Mouse (Mus musculus): ENCODE measurements around the gene Cpa4. TPM values are rescaled to one million over a fixed set of nuclear protein-coding genes. Genes with fewer than 3 reads are reported as not detected.

Cpa4 gene
- total and polyA plus RNA-seq, 3 experiments: not detected

DNA sequence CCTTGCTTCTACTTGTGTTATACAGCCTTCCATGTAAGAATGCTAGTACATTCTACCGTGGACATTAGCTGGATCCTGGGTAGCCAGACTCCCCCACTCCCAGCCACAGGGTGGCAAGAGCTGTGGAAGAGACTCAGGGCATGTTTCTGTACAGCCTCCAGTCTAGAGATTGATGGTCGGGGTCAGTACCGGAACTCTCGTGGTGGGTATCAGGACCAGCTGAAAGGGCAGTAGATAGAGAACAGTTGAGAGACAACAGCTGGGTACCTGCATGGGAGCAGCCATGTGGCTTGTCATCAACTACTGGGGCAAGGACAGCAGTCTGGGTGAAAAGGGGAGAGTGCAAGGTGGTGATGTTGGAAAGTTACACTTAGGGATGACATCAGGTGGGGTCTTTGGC is 36.9 kb downstream of the Cpa4 start:
- Histone ChIP-seq H3K36me3 (replicated peaks in 1 of 2; ENCODE audit: control insufficient read depth in 1 of 2, insufficient read depth in 1 of 2, low read length in 1 of 2) (no peaks in the 10 kb centered on the region), H3K9ac (ENCODE audit: insufficient read depth, low read depth) (no peak overlapping the region), H3K79me2 (replicated peaks; ENCODE audit: control insufficient read depth, extremely low read depth, insufficient read depth, poor library complexity, severe bottlenecking) (no peaks in the 10 kb centered on the region), H3K4me1 (ENCODE audit: control insufficient read depth in 1 of 2, insufficient read depth in 2 of 2) (no peaks in the 10 kb centered on the region), H3K9me3 (replicated peaks; ENCODE audit: low read length) (no peaks in the 10 kb centered on the region), H3K4me2 (ENCODE audit: insufficient read depth, low read depth, poor library complexity, severe bottlenecking) (no peak overlapping the region), H3K4me3 (replicated peaks in 1 of 3; ENCODE audit: low read depth in 2 of 3, low read length in 2 of 3, poor library complexity in 1 of 3) (no peak overlapping the region), H3K27ac (ENCODE audit: insufficient read depth, low read depth) (no peak overlapping the region), H3K27me3 (replicated peaks) (no peaks in the 10 kb centered on the region)
- TF ChIP-seq RAD21 (IDR thresholded peaks at IDR 0.05; ENCODE audit: low read depth, low read length) (no peak), ETS1 (conservative IDR thresholded peaks at IDR 0.05; ENCODE audit: low read depth, low read length) (no peak), KAT2A (IDR thresholded peaks at IDR 0.05; ENCODE audit: insufficient replicate concordance, low read length) (no peak), PAX5 (IDR thresholded peaks at IDR 0.05; ENCODE audit: low read length) (no peak), MYC (IDR thresholded peaks at IDR 0.05; ENCODE audit: low read depth, low read length) (no peak), RCOR1 (conservative IDR thresholded peaks at IDR 0.05; ENCODE audit: low read depth, low read length) (no peak), EP300 (IDR thresholded peaks at IDR 0.05; ENCODE audit: low read length) (no peak), POLR2AphosphoS2 (IDR thresholded peaks at IDR 0.05; ENCODE audit: low read depth, low read length) (no peak), TCF12 (IDR thresholded peaks at IDR 0.05; ENCODE audit: low read depth, low read length) (no peak), ZMIZ1 (IDR thresholded peaks at IDR 0.05; ENCODE audit: low read depth, low read length) (no peak), SMC3 (IDR thresholded peaks at IDR 0.05; ENCODE audit: low read depth, low read length) (no peak), NELFE (IDR thresholded peaks at IDR 0.05; ENCODE audit: low read depth, low read length) (no peak), IRF4 (IDR thresholded peaks at IDR 0.05; ENCODE audit: low read depth, low read length) (no peak)
- in situ Hi-C loops (cut with MboI; ENCODE audit: low pct_ligation_motif_present, low pct_unique_long_range_greater_than_20kb, low sequenced_read_pairs) (no loop called here), dilution Hi-C loops (cut with MboI; ENCODE audit: extremely low pct_ligation_motif_present, extremely low pct_unique_long_range_greater_than_20kb, low sequenced_read_pairs) (no loop called here)
- DNase-seq (ENCODE audit: extremely low read depth): no peak

DNA sequence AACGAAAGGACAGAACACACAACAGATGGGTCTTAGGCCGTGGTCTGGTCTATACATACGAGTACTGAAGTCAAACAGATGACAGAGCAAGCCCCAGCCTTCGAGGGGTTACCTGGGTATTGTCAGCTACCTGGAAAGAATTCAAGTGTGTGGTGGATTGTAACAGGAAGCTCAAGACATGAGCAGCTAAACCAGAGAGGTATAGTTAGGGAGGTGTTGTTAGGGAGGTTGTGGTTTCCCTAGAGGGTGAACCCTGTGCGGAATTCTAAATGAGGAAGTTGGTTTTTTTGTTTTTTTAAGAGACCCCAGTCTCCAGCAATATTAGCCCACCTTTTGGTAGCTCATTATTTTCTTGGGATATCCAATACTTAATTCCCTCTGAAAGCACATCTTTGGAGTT is 37.5 kb downstream of the Cpa4 start:
- Histone ChIP-seq H3K4me3 (replicated peaks in 1 of 3; ENCODE audit: low read depth in 2 of 3, low read length in 2 of 3, poor library complexity in 1 of 3) (no peak overlapping the region), H3K79me2 (replicated peaks; ENCODE audit: control insufficient read depth, extremely low read depth, insufficient read depth, poor library complexity, severe bottlenecking) (no peaks in the 10 kb centered on the region), H3K9me3 (replicated peaks; ENCODE audit: low read length) (no peaks in the 10 kb centered on the region), H3K9ac (ENCODE audit: insufficient read depth, low read depth) (no peak overlapping the region), H3K36me3 (replicated peaks in 1 of 2; ENCODE audit: control insufficient read depth in 1 of 2, insufficient read depth in 1 of 2, low read length in 1 of 2) (no peaks in the 10 kb centered on the region), H3K27me3 (replicated peaks) (no peaks in the 10 kb centered on the region), H3K27ac (ENCODE audit: insufficient read depth, low read depth) (no peak overlapping the region), H3K4me2 (ENCODE audit: insufficient read depth, low read depth, poor library complexity, severe bottlenecking) (no peak overlapping the region), H3K4me1 (ENCODE audit: control insufficient read depth in 1 of 2, insufficient read depth in 2 of 2) (no peaks in the 10 kb centered on the region)
- in situ Hi-C loops (cut with MboI; ENCODE audit: low pct_ligation_motif_present, low pct_unique_long_range_greater_than_20kb, low sequenced_read_pairs) (no loop called here), dilution Hi-C loops (cut with MboI; ENCODE audit: extremely low pct_ligation_motif_present, extremely low pct_unique_long_range_greater_than_20kb, low sequenced_read_pairs) (no loop called here)
- no peak for DNase-seq (ENCODE audit: extremely low read depth)
- TF ChIP-seq HCFC1 (IDR thresholded peaks at IDR 0.05; ENCODE audit: low read depth, low read length) (no peak), CHD2 (IDR thresholded peaks at IDR 0.05; ENCODE audit: low read length) (no peak), ZKSCAN1 (IDR thresholded peaks at IDR 0.05; ENCODE audit: borderline replicate concordance, low read depth, low read length) (no peak), RAD21 (IDR thresholded peaks at IDR 0.05; ENCODE audit: low read depth, low read length) (no peak), E2F4 (IDR thresholded peaks at IDR 0.05; ENCODE audit: insufficient replicate concordance, low read depth, low read length) (no peak), KAT2A (IDR thresholded peaks at IDR 0.05; ENCODE audit: insufficient replicate concordance, low read length) (no peak), JUN (IDR thresholded peaks at IDR 0.05; ENCODE audit: insufficient read depth, low read depth, low read length) (no peak), USF2 (conservative IDR thresholded peaks at IDR 0.05; ENCODE audit: low read depth, low read length) (no peak)
